Mouse (Mus musculus): ENCODE measurements around the gene Pir. TPM values are rescaled to one million over a fixed set of nuclear protein-coding genes. Genes with fewer than 3 reads are reported as not detected.

Gene Pir
- total and polyA plus RNA-seq, 2 experiments from 2014 or later: 0.94 to 7.8 TPM

DNA sequence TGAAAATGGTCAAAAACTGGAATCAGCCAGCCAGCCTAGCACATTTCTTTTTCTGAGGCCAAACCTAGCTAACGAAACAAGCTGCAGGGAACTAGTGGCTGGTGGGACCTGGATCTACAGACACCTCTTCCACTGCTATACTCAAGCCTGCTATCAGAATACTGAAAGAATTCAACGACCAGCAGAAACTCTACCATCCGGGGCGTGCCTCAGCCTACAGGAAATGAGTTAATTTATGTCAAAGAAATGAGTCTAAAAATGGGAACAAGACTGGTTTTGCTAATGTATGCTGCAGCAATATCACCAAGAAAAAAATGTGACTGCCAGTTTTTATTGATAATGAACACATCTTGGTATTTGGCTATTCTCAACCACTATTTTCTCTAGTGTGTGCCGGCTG, 10.5 kb upstream of the Pir start:
- Histone ChIP-seq H3K9ac (replicated peaks; ENCODE audit: low read length) (no peak overlapping the region), H3K27ac (no peak overlapping the region), H3K4me1 (ENCODE audit: insufficient read depth, low read length) (no peaks in the 10 kb centered on the region), H3K4me3 (ENCODE audit: low read length) (no peak overlapping the region), H3K9me3 (ENCODE audit: low read length) (no peaks in the 10 kb centered on the region), H3K36me3 (ENCODE audit: insufficient read depth, low read length) (no peaks in the 10 kb centered on the region), H3K4me2 (ENCODE audit: low read depth, low read length) (no peak overlapping the region), H3K27me3 (ENCODE audit: insufficient read depth, low read length) (no peaks in the 10 kb centered on the region)
- no peak for TF ChIP-seq CTCF (IDR thresholded peaks at IDR 0.05; ENCODE audit: low read depth)
- DNase-seq (ENCODE audit: low spot score): no peak
- ATAC-seq: no peak
- 93% methylated on average over 5 of the region's 5 CpGs for WGBS

DNA sequence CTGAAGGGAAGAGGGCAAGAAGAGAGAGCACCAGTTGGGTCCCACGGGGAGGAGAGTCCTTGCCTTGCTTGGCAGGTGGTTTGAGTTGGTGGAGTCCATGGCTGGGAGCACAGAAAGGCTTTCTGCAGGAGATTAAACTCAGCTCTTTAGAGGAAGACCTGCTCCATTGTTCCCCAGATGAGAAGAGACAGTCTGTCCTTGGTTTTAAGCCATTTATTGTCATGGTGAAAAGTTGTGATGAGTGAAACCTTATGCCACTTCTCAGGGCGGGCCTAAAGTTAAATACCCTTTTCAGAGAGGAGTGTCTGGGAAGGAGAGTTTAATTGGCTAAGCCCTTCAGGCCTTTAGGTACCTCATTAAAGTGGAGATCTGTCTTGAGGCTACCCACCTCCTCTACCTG, 6.9 kb upstream of the Pir start:
- no peak for TF ChIP-seq CTCF (IDR thresholded peaks at IDR 0.05; ENCODE audit: low read depth)
- H3K4me3 ChIP-seq (ENCODE audit: low read length): no peak overlapping the region
- DNase-seq (ENCODE audit: low spot score) (no peak), ATAC-seq (no peak)
- no peaks in the 10 kb centered on the region for H3K27me3 ChIP-seq (ENCODE audit: insufficient read depth, low read length)
- no peaks in the 10 kb centered on the region for H3K9me3 ChIP-seq (ENCODE audit: low read length)
- no peak overlapping the region for H3K27ac ChIP-seq
- no peak overlapping the region for H3K4me2 ChIP-seq (ENCODE audit: low read depth, low read length)
- H3K36me3 ChIP-seq (ENCODE audit: insufficient read depth, low read length): no peaks in the 10 kb centered on the region
- 50% methylated on average over 2 of the region's 2 CpGs for WGBS
- H3K4me1 ChIP-seq (ENCODE audit: insufficient read depth, low read length): no peaks in the 10 kb centered on the region
- H3K9ac ChIP-seq (replicated peaks; ENCODE audit: low read length): no peak overlapping the region

DNA sequence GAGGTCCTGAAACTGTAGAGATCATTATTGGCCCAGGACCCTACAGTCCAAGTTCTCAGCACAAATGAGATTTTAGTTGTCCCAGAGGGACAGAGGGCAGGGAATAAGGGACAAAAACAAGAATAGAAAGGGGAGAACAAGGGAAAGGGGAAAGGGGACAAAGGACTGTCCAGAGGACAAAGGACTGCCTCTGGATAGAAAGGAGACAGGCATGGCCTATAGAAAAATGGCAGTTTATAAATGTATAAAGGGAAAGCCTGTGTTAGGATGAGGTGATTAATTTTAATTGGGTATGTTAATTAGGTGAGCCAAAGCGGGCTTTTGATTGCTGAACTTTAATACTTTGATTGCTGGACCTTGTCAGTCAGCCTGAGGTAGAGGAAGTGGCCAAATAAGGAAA, 4.3 kb upstream of the Pir start:
- no peak for DNase-seq (ENCODE audit: low spot score)
- H3K27ac ChIP-seq: no peak overlapping the region
- H3K36me3 ChIP-seq (ENCODE audit: insufficient read depth, low read length): no peaks in the 10 kb centered on the region
- TF ChIP-seq CTCF (IDR thresholded peaks at IDR 0.05; ENCODE audit: low read depth): no peak
- no peaks in the 10 kb centered on the region for H3K9me3 ChIP-seq (ENCODE audit: low read length)
- ATAC-seq: no peak
- no peaks in the 10 kb centered on the region for H3K27me3 ChIP-seq (ENCODE audit: insufficient read depth, low read length)
- no peak overlapping the region for H3K4me2 ChIP-seq (ENCODE audit: low read depth, low read length)
- H3K4me3 ChIP-seq (ENCODE audit: low read length): no peak overlapping the region
- WGBS: 37% methylated on average over 1 of the region's 1 CpGs
- no peak overlapping the region for H3K9ac ChIP-seq (replicated peaks; ENCODE audit: low read length)
- no peaks in the 10 kb centered on the region for H3K4me1 ChIP-seq (ENCODE audit: insufficient read depth, low read length)

DNA sequence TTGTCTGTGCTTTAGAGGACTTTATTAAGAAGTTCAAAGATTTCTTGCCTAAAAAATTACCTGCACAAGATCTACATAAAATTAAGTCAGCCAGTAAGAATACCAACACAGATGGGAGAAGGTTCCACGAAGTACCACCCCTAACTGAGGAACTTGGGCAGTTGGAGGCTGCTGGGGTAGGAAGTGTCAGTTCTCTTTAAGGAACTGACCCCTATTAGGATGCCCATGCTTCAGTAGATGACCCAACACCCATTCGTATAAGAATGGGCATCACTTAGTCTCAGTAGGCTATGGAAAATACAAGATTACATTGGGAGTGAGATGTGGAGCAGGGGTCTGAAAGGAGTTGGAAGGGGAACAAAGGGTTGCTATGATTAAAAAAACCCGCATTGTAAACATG, 1.4 kb downstream of the Pir start:
- no peak for ATAC-seq
- H3K9ac ChIP-seq (replicated peaks; ENCODE audit: low read length): no peak overlapping the region
- H3K9me3 ChIP-seq (ENCODE audit: low read length): no peaks in the 10 kb centered on the region
- WGBS: 84% methylated on average over 3 of the region's 3 CpGs
- H3K36me3 ChIP-seq (ENCODE audit: insufficient read depth, low read length): no peaks in the 10 kb centered on the region
- no peaks in the 10 kb centered on the region for H3K4me1 ChIP-seq (ENCODE audit: insufficient read depth, low read length)
- no peak for DNase-seq (ENCODE audit: low spot score)
- no peaks in the 10 kb centered on the region for H3K27me3 ChIP-seq (ENCODE audit: insufficient read depth, low read length)
- H3K27ac ChIP-seq: no peak overlapping the region
- no peak overlapping the region for H3K4me3 ChIP-seq (ENCODE audit: low read length)
- no peak for TF ChIP-seq CTCF (IDR thresholded peaks at IDR 0.05; ENCODE audit: low read depth)
- H3K4me2 ChIP-seq (ENCODE audit: low read depth, low read length): no peak overlapping the region

DNA sequence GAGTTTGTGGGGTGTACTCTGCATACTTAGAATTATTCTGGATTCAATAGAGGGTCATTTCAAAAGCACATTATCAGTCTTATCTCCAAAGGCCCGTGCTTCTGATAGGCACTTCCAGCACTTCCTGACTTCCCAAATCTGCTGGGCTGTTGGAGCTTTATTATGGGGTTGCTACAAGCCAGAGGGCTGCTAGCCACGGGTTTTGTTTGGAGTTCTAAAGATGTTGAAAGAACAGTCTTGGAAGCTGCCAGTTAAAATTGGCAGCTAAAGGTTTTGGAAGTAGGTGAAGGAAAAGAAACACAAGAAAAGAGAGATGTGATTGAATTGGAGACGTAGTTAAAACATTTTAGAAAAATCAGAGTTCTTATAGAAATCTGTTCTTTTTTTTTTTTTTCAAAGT, 6.4 kb downstream of the Pir start:
- no peaks in the 10 kb centered on the region for H3K27me3 ChIP-seq (ENCODE audit: insufficient read depth, low read length)
- ATAC-seq (no peak), DNase-seq (ENCODE audit: low spot score) (no peak)
- H3K4me3 ChIP-seq (ENCODE audit: low read length): no peak overlapping the region
- WGBS: 64% methylated on average over 3 of the region's 3 CpGs
- no peak overlapping the region for H3K9ac ChIP-seq (replicated peaks; ENCODE audit: low read length)
- no peaks in the 10 kb centered on the region for H3K36me3 ChIP-seq (ENCODE audit: insufficient read depth, low read length)
- no peaks in the 10 kb centered on the region for H3K4me1 ChIP-seq (ENCODE audit: insufficient read depth, low read length)
- H3K4me2 ChIP-seq (ENCODE audit: low read depth, low read length): no peak overlapping the region
- TF ChIP-seq CTCF (IDR thresholded peaks at IDR 0.05; ENCODE audit: low read depth): no peak
- H3K27ac ChIP-seq: no peak overlapping the region
- H3K9me3 ChIP-seq (ENCODE audit: low read length): no peaks in the 10 kb centered on the region

DNA sequence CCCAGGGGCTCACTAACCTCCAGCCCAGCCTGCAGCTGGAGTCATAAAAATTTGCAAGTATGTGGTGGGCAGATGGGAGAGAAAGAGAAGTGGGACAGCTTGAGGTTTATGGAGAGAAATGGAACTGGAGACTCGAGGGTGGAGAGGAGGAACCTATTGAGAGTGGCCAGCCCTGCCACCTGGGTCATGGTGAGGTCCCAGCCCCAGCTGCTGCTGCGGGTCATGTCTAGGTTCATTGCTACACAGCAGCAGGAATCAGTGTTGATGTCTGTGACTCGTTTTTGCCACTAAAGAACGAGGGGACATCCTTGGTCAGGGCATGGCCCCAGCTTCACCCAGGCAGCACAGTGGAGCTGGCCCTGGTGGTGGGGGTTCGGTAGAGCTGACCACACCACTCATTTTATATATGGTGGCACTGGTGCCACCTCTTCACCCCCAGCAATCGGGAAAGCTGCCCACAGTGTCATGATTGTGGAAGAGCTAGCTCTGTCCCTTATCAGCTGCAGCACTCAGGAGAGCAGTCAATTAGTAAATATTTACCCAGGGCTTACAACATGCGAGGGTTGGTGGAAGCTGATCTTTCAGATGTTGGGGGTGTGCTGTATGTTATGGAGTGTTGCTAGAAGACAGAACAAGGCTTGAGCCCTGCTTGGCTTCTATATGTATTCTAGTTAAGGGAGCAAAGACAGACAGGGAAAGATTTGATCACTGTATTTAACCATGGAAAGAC, 11.9 kb downstream of the Pir start:
- Histone ChIP-seq H3K4me1 (ENCODE audit: insufficient read depth, low read length) (no peaks in the 10 kb centered on the region), H3K27ac (no peak overlapping the region), H3K9me3 (ENCODE audit: low read length) (no peaks in the 10 kb centered on the region), H3K4me3 (ENCODE audit: low read length) (no peak overlapping the region), H3K27me3 (ENCODE audit: insufficient read depth, low read length) (no peaks in the 10 kb centered on the region), H3K36me3 (ENCODE audit: insufficient read depth, low read length) (no peaks in the 10 kb centered on the region), H3K9ac (replicated peaks; ENCODE audit: low read length) (no peak overlapping the region), H3K4me2 (ENCODE audit: low read depth, low read length) (no peak overlapping the region)
- no peak for TF ChIP-seq CTCF (IDR thresholded peaks at IDR 0.05; ENCODE audit: low read depth)
- ATAC-seq (no peak), DNase-seq (ENCODE audit: low spot score) (no peak)
- 78% methylated on average over 7 of the region's 7 CpGs for WGBS

DNA sequence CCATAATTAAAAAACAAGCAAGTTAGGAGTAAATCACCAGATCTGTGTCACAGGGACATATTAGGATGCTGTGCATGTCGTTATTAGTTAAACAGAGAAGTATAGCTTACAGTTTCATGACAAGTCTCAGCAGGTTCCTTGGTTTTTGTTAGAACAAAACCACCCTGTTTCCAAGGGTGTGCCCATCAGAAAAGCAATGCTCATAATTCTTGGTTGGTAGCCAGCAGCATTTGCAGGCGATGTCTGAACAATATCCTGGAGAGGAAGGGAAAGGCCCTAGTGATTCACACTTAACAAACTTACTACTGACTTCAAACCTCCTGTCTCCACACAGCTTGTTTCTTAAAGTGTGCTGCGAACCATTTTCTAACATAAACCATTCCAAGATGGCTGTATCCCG, 14.6 kb downstream of the Pir start:
- H3K9me3 ChIP-seq (ENCODE audit: low read length): no peaks in the 10 kb centered on the region
- H3K9ac ChIP-seq (replicated peaks; ENCODE audit: low read length): no peak overlapping the region
- H3K27me3 ChIP-seq (ENCODE audit: insufficient read depth, low read length): no peaks in the 10 kb centered on the region
- 70% methylated on average over 4 of the region's 4 CpGs for WGBS
- DNase-seq (ENCODE audit: low spot score) (no peak), ATAC-seq (no peak)
- H3K36me3 ChIP-seq (ENCODE audit: insufficient read depth, low read length): no peaks in the 10 kb centered on the region
- H3K4me2 ChIP-seq (ENCODE audit: low read depth, low read length): no peak overlapping the region
- H3K4me3 ChIP-seq (ENCODE audit: low read length): no peak overlapping the region
- TF ChIP-seq CTCF (IDR thresholded peaks at IDR 0.05; ENCODE audit: low read depth): no peak
- H3K4me1 ChIP-seq (ENCODE audit: insufficient read depth, low read length): no peaks in the 10 kb centered on the region
- no peak overlapping the region for H3K27ac ChIP-seq
